Mouse (Mus musculus) heart, embryonic 15.5 days (tissue): ENCODE results near the gene Nras. TPM values are rescaled to one million over a fixed set of nuclear protein-coding genes. Genes with fewer than 3 reads are reported as not detected.

ENCODE experiments used
- ATAC-seq: fragments of 200-750 bp; cut with Nextera tagmentation; replicated peaks from 2 replicates; pipeline ENCODE4 v1.8.0; 2017; ENCODE audit warnings: low read depth, moderate TSS enrichment; ENCODE audit not compliant: insufficient number of reproducible peaks, insufficient read depth, low FRiP score
- H3K27ac ChIP-seq: fragments of 300-500 bp; sonication (generic); 2 replicates; pipeline ENCODE4 v1.5.1; 2015; ENCODE audit warnings: mild to moderate bottlenecking, inconsistent platforms
- H3K27me3 ChIP-seq: fragments of 300-500 bp; sonication (generic); 2 replicates; pipeline ENCODE4 v1.6.1; 2015; ENCODE audit warnings: inconsistent platforms
- H3K36me3 ChIP-seq: fragments of 300-500 bp; sonication (generic); 2 replicates; pipeline ENCODE4 v1.6.1; 2015; ENCODE audit warnings: mild to moderate bottlenecking, inconsistent platforms
- H3K4me1 ChIP-seq: fragments of 300-500 bp; sonication (generic); replicated peaks from 2 replicates; pipeline ENCODE4 v1.6.1; 2015; ENCODE audit warnings: inconsistent platforms
- H3K4me2 ChIP-seq: fragments of 300-500 bp; sonication (generic); 2 replicates; pipeline ENCODE4 v1.6.1; 2015; ENCODE audit warnings: inconsistent platforms, mild to moderate bottlenecking, moderate library complexity
- H3K4me3 ChIP-seq: fragments of 300-500 bp; sonication (generic); 2 replicates; pipeline ENCODE4 v1.5.1; 2015; ENCODE audit warnings: mild to moderate bottlenecking, inconsistent platforms
- H3K9ac ChIP-seq: fragments of 300-500 bp; sonication (generic); 2 replicates; pipeline ENCODE4 v1.6.1; 2015; ENCODE audit warnings: mild to moderate bottlenecking, inconsistent platforms
- H3K9me3 ChIP-seq: fragments of 300-500 bp; sonication (generic); replicated peaks from 2 replicates; pipeline ENCODE4 v1.6.1; 2016; ENCODE audit warnings: inconsistent platforms
- WGBS: fragments of 180-500 bp; shearing (Covaris S2); methylation state at CpG from one replicate; pipeline ENCODE4 v1.1.7; 2015; ENCODE audit warnings: mixed read lengths; 5-methylcytosine and 5-hydroxymethylcytosine counted together
- polyA plus RNA-seq: library from polyadenylated mRNA; unstranded; fragments of >200 nt; fragmentation: Nextera tagmentation; extraction: Ambion mirVana; gene quantifications from 2 replicates; pipeline ENCODE4 v1.2.1, GENCODE M21; 2015

The Nras gene
- polyA plus RNA-seq, 1 experiment from 2014 or later: 60.5 TPM

DNA sequence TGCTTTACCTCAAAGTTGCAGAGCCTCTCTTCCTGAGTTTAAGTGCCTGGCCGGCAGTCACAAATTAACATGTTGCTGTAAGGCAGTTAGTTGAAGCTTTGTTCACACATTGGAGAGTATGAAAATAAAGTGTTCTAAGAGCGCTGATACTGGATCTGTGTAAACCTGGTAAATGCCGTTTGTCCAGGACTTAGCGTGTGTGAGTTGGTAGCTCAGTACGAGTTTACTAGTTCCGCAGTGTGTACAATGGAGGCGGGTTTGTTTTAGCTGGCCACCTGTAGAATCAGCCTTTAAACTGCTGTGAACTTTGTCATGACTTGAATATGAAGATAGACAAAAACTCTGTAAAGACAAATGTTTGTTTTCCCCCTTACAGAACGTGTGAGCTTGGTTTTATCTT lies 8.8 kb downstream of the Nras start:
- Histone ChIP-seq H3K4me1 (no peaks in the 10 kb centered on the region), H3K27ac (no peak overlapping the region), H3K36me3 (peaks cover 64% of the 10 kb centered on the region), H3K27me3 (no peaks in the 10 kb centered on the region), H3K9ac (no peak overlapping the region), H3K4me2 (no peak overlapping the region), H3K9me3 (no peaks in the 10 kb centered on the region), H3K4me3 (no peak overlapping the region)
- WGBS: 88% methylated on average over 8 of the region's 8 CpGs
- ATAC-seq: no peak

GRCm38 (mm10) chr3:103068971-103069370 lies 10.9 kb downstream of the Nras start:
- Histone ChIP-seq H3K4me2 (no peak overlapping the region), H3K4me3 (no peak overlapping the region), H3K9ac (no peak overlapping the region), H3K4me1 (no peaks in the 10 kb centered on the region), H3K36me3 (peaks cover 44% of the 10 kb centered on the region), H3K27me3 (no peaks in the 10 kb centered on the region), H3K27ac (no peak overlapping the region), H3K9me3 (no peaks in the 10 kb centered on the region)
- WGBS: 90% methylated on average over 6 of the region's 6 CpGs
- ATAC-seq: no peak

- no peak within 1 kb of the TSS for H3K27ac ChIP-seq
- H3K9me3 ChIP-seq: no peaks in the 10 kb centered on the region
- no peak within 1 kb of the TSS for H3K4me2 ChIP-seq
- H3K4me3 ChIP-seq: no peak within 1 kb of the TSS
- no peak within 1 kb of the TSS for H3K9ac ChIP-seq
- 38% methylated on average over 5 of the region's 5 CpGs for WGBS
- H3K36me3 ChIP-seq: peaks cover 3% of the 10 kb centered on the region
- no peaks in the 10 kb centered on the region for H3K4me1 ChIP-seq
- no peaks in the 10 kb centered on the region for H3K27me3 ChIP-seq
- ATAC-seq: no peak
Observed at GRCm38 (mm10) chr3:103073771-103074170, 15.7 kb downstream of the Nras start, which contains the start of gene Ampd1. Gene Ampd1 (plus strand): TSS chr3:103074014.

GRCm38 (mm10) chr3:103075871-103076270 lies 17.8 kb downstream of the Nras start:
- no peak for ATAC-seq
- WGBS: 89% methylated on average over 9 of the region's 9 CpGs
- no peaks in the 10 kb centered on the region for H3K27me3 ChIP-seq
- H3K27ac ChIP-seq: no peak overlapping the region
- no peaks in the 10 kb centered on the region; the same call in 1 of the 2 replicates for H3K4me1 ChIP-seq
- H3K36me3 ChIP-seq: no peaks in the 10 kb centered on the region
- H3K9me3 ChIP-seq: no peaks in the 10 kb centered on the region
- no peak overlapping the region for H3K4me3 ChIP-seq
- H3K9ac ChIP-seq: no peak overlapping the region
- H3K4me2 ChIP-seq: no peak overlapping the region

- Histone ChIP-seq H3K4me1 (no peaks in the 10 kb centered on the region; the same call in 1 of the 2 replicates), H3K9ac (no peak overlapping the region), H3K27ac (no peak overlapping the region), H3K36me3 (no peaks in the 10 kb centered on the region), H3K9me3 (no peaks in the 10 kb centered on the region), H3K27me3 (no peaks in the 10 kb centered on the region), H3K4me3 (no peak overlapping the region), H3K4me2 (no peak overlapping the region)
- 83% methylated on average over 9 of the region's 9 CpGs for WGBS
- no peak for ATAC-seq
Observed at GRCm38 (mm10) chr3:103076476-103076875, 18.4 kb downstream of the Nras start.

DNA sequence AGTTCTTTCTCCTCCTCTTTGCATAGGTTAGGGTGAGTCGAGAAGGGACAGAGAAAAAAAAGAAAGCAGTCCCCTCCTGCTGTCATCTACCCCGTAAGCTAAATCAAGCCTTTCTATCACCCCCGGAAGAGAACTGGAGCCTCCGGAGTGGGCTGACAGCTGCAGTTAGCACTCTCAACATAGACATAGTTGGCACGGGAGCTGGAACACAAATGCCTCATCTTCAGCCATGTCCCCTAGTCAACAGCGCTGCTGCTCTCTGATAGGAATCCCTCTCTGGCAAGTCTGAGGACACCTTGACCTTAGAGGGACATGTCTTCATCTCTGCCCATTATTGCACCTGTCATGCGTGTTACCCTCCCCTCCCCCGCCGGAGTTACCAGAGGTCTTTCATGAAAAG lies 21.2 kb downstream of the Nras start:
- no peak overlapping the region for H3K4me2 ChIP-seq
- 56% methylated on average over 9 of the region's 9 CpGs for WGBS
- H3K36me3 ChIP-seq: no peaks in the 10 kb centered on the region
- H3K4me1 ChIP-seq: peaks cover 5% of the 10 kb centered on the region
- H3K27ac ChIP-seq: 0 out of 2 replicates have a peak overlapping the region, but pooled peaks have one; percentile 4
- no peak overlapping the region for H3K4me3 ChIP-seq
- no peak for ATAC-seq
- no peaks in the 10 kb centered on the region for H3K27me3 ChIP-seq
- no peaks in the 10 kb centered on the region for H3K9me3 ChIP-seq
- H3K9ac ChIP-seq: no peak overlapping the region

DNA sequence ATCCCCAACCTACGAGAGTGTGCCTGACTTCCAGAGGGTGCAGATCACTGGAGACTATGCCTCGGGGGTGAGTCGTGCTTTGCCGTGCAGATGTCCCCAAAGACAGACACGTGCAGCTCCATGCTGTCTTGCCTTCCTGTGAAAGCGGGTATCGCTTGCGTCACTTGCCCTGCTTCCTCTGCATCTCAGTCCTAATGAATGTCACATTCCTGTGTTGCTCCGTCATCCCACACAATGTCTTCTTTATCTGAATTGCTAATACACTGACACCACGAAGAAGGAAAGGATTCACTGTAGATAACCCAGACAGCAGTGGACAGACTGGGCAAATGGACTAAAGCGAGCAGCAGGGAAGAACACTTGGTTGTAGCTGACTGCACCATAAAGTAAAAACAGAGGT lies 23.0 kb downstream of the Nras start:
- Histone ChIP-seq H3K9ac (no peak overlapping the region), H3K36me3 (no peaks in the 10 kb centered on the region), H3K4me2 (no peak overlapping the region), H3K4me3 (no peak overlapping the region), H3K9me3 (no peaks in the 10 kb centered on the region), H3K27ac (no peak overlapping the region), H3K4me1 (peaks cover 5% of the 10 kb centered on the region), H3K27me3 (no peaks in the 10 kb centered on the region)
- no peak for ATAC-seq
- 47% methylated on average over 11 of the region's 11 CpGs for WGBS

GRCm38 (mm10) chr3:103081861-103082453 lies 23.9 kb downstream of the Nras start:
- H3K27me3 ChIP-seq: no peaks in the 10 kb centered on the region
- ATAC-seq: no peak
- no peaks in the 10 kb centered on the region for H3K36me3 ChIP-seq
- H3K4me1 ChIP-seq: peaks cover 5% of the 10 kb centered on the region
- H3K9me3 ChIP-seq: no peaks in the 10 kb centered on the region
- H3K4me2 ChIP-seq: no peak overlapping the region
- H3K4me3 ChIP-seq: no peak overlapping the region
- WGBS: 79% methylated on average over 17 of the region's 17 CpGs
- no peak overlapping the region for H3K27ac ChIP-seq
- H3K9ac ChIP-seq: no peak overlapping the region

DNA sequence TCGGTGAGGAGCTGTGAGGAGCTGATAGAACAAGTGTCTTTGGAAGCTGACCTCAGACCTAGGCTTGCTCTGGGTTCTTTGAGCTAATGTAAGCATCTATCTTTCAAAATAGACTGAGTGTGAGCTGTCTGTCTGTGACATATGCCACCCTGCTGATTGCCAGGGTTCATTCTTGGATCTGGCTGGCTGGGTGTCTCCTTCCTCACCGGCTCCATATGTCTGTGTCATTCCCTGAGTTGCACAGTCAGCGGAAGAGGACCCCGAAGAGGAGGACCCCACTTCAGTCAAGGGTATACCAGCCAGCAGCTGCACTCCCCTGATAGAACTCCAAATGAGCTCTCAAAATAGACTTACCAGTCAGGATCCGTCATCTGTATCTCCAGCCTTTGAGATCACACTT lies 24.7 kb downstream of the Nras start:
- no peak for ATAC-seq
- H3K9me3 ChIP-seq: no peaks in the 10 kb centered on the region
- H3K27me3 ChIP-seq: no peaks in the 10 kb centered on the region
- H3K4me3 ChIP-seq: no peak overlapping the region
- no peak overlapping the region for H3K9ac ChIP-seq
- H3K4me2 ChIP-seq: no peak overlapping the region
- 39% methylated on average over 5 of the region's 5 CpGs for WGBS
- H3K4me1 ChIP-seq: peaks cover 5% of the 10 kb centered on the region
- peak overlapping the region; percentile 27; the same call in 1 of the 2 replicates for H3K27ac ChIP-seq
- H3K36me3 ChIP-seq: no peaks in the 10 kb centered on the region

DNA sequence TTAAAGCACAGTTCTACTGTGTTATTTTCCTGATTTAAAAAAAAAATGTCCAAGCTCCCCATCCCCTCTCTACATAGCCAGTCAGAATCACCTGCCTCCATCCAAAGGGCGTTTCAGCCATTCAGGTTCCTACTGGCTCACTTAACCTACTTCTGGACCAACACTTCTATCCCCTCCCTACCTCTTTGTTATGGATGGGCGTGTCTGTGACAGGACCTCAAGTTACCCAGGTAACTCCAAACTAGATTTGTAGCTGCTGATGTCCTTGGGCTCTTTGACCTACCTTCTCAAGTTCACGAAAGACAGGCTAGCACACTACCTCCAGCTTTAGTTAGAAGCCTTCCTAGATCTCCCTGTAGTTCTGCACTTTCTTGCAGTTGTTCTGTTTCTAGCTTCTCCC lies 27.9 kb downstream of the Nras start:
- H3K9ac ChIP-seq: no peak overlapping the region
- H3K4me1 ChIP-seq: peaks cover 5% of the 10 kb centered on the region
- H3K36me3 ChIP-seq: no peaks in the 10 kb centered on the region
- H3K4me3 ChIP-seq: no peak overlapping the region
- H3K27me3 ChIP-seq: no peaks in the 10 kb centered on the region
- no peak overlapping the region for H3K27ac ChIP-seq
- no peaks in the 10 kb centered on the region for H3K9me3 ChIP-seq
- 75% methylated on average over 3 of the region's 3 CpGs for WGBS
- no peak for ATAC-seq
- no peak overlapping the region for H3K4me2 ChIP-seq

- Histone ChIP-seq H3K4me1 (no peaks in the 10 kb centered on the region), H3K9me3 (no peaks in the 10 kb centered on the region), H3K27ac (no peak overlapping the region), H3K9ac (no peak overlapping the region), H3K36me3 (no peaks in the 10 kb centered on the region), H3K4me2 (no peak overlapping the region), H3K4me3 (no peak overlapping the region), H3K27me3 (no peaks in the 10 kb centered on the region)
- WGBS: 83% methylated on average over 2 of the region's 2 CpGs
- no peak; the same call in 1 of the 2 replicates for ATAC-seq
Observed at GRCm38 (mm10) chr3:103091753-103092152, 33.7 kb downstream of the Nras start.

DNA sequence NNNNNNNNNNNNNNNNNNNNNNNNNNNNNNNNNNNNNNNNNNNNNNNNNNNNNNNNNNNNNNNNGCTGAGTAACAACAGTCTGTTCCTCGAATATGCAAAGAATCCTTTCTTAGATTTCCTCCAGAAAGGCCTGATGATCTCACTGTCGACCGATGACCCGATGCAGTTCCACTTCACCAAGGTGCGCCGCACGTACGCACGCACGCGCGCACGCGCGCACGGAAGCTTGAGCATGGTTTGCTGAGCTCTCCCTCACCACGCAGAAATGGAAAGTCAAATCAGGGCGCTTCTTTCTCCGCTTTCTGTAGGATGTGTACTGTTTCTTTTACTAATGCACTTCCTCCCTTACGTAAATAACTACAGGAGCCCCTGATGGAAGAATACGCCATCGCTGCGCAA lies 40.6 kb downstream of the Nras start:
- no peaks in the 10 kb centered on the region for H3K36me3 ChIP-seq
- no peak overlapping the region for H3K27ac ChIP-seq
- WGBS: 67% methylated on average over 23 of the region's 23 CpGs
- peak overlapping the region; percentile 27 for H3K4me2 ChIP-seq
- H3K4me3 ChIP-seq: no peak overlapping the region
- no peak for ATAC-seq
- no peak overlapping the region for H3K9ac ChIP-seq
- no peaks in the 10 kb centered on the region for H3K9me3 ChIP-seq
- no peaks in the 10 kb centered on the region for H3K27me3 ChIP-seq
- peaks cover 13% of the 10 kb centered on the region for H3K4me1 ChIP-seq
